Mouse (Mus musculus) right cerebral cortex, postnatal 14 days (tissue): ENCODE measurements around the gene Usp2.
"Not testable (repeated sequence)": the region's sequence is repeated elsewhere in the genome, so short reads cannot be mapped to it uniquely, and the experiment has no call there.

Experiments
- DNase-seq: peaks from one replicate; pipeline ENCODE4 v3.0.0; 2022

Usp2 gene

GRCm38 (mm10) chr9:44096536-44096935 lies 29.7 kb downstream of the Usp2 start:
- no peak for DNase-seq

GRCm38 (mm10) chr9:44101490-44101889 lies 34.7 kb downstream of the Usp2 start, which contains the start of gene Mfrp:
TSS of gene Mfrp (plus strand) at chr9:44101729.
- no peak for DNase-seq

- no peak for DNase-seq
Measured at GRCm38 (mm10) chr9:44104881-44105280, 38.1 kb downstream of the Usp2 start.

- no peak for DNase-seq
Measured at GRCm38 (mm10) chr9:44105781-44106180, 39.0 kb downstream of the Usp2 start.

- no peak for DNase-seq
Measured at GRCm38 (mm10) chr9:44106182-44106581, 39.4 kb downstream of the Usp2 start.

GRCm38 (mm10) chr9:44106596-44106995 lies 39.8 kb downstream of the Usp2 start:
- no peak for DNase-seq

- peak; percentile 76 for DNase-seq
Measured at GRCm38 (mm10) chr9:44107110-44107509, 40.3 kb downstream of the Usp2 start, which contains the start of gene C1qtnf5. TSS of gene C1qtnf5 (plus strand) at chr9:44107245.

- peak; percentile 66 for DNase-seq
Measured at GRCm38 (mm10) chr9:44107557-44108179, 40.8 kb downstream of the Usp2 start.

GRCm38 (mm10) chr9:44108269-44109055 lies 41.6 kb downstream of the Usp2 start:
- no peak for DNase-seq

- peak; percentile 82 for DNase-seq
Measured at GRCm38 (mm10) chr9:44109360-44110095, 42.7 kb downstream of the Usp2 start.

- DNase-seq, result not testable (repeated sequence)
Measured at GRCm38 (mm10) chr9:44111909-44112308, 45.1 kb downstream of the Usp2 start.

- peak; percentile 96 for DNase-seq
Measured at GRCm38 (mm10) chr9:44113105-44113789, 46.4 kb downstream of the Usp2 start, which contains the start of the genes Gm49380 and Rnf26. TSS of gene Gm49380 (minus strand) at chr9:44113500. TSS of gene Rnf26 (minus strand) at chr9:44113517.

GRCm38 (mm10) chr9:44114453-44114852 lies 47.6 kb downstream of the Usp2 start:
- DNase-seq, result no peak

- DNase-seq, result no peak
Measured at GRCm38 (mm10) chr9:44115599-44115998, 48.8 kb downstream of the Usp2 start.

GRCm38 (mm10) chr9:44116182-44116581 lies 49.4 kb downstream of the Usp2 start:
- no peak for DNase-seq

- peak; percentile 51 for DNase-seq
Measured at GRCm38 (mm10) chr9:44119011-44119410, 52.2 kb downstream of the Usp2 start.

GRCm38 (mm10) chr9:44119948-44120465 lies 53.2 kb downstream of the Usp2 start:
- DNase-seq, result no peak

GRCm38 (mm10) chr9:44124317-44124716 lies 57.5 kb downstream of the Usp2 start:
- no peak for DNase-seq

- no peak for DNase-seq
Measured at GRCm38 (mm10) chr9:44125026-44125425, 58.2 kb downstream of the Usp2 start.

- DNase-seq, result peak; percentile 84
Measured at GRCm38 (mm10) chr9:44125546-44126428, 59.0 kb downstream of the Usp2 start.

- no peak for DNase-seq
Measured at GRCm38 (mm10) chr9:44126746-44127145, 59.9 kb downstream of the Usp2 start.
